Mouse (Mus musculus) stomach, embryonic 14.5 days (tissue): ENCODE data around the gene Rnaseh2a. TPM values are rescaled to one million over a fixed set of nuclear protein-coding genes. Genes with fewer than 3 reads are reported as not detected.

Experiments used
- ATAC-seq: fragments of 200-750 bp; cut with Nextera tagmentation; 2 replicates; pipeline ENCODE4 v1.8.0; 2017; ENCODE audit warnings: low read depth, moderate TSS enrichment; ENCODE audit not compliant: insufficient number of reproducible peaks, insufficient read depth, low FRiP score
- H3K27ac ChIP-seq: fragments of 300-500 bp; sonication (generic); 2 replicates; pipeline ENCODE4 v1.5.1; 2014; ENCODE audit warnings: mild to moderate bottlenecking, low read length, moderate library complexity, mixed read lengths
- H3K27me3 ChIP-seq: fragments of 300-500 bp; sonication (generic); 2 replicates; pipeline ENCODE4 v1.6.1; 2014; ENCODE audit warnings: low read length, control low read depth, mixed read lengths; ENCODE audit not compliant: control insufficient read depth, insufficient read depth
- H3K36me3 ChIP-seq: fragments of 300-500 bp; sonication (generic); 2 replicates; pipeline ENCODE4 v1.6.1; 2014; ENCODE audit warnings: mild to moderate bottlenecking, control low read depth, low read length, moderate library complexity, mixed read lengths; ENCODE audit not compliant: control insufficient read depth, insufficient read depth
- H3K4me1 ChIP-seq: fragments of 300-500 bp; sonication (generic); 2 replicates; pipeline ENCODE4 v1.6.1; 2014; ENCODE audit warnings: low read length, control low read depth, mixed read lengths; ENCODE audit not compliant: control insufficient read depth, insufficient read depth
- H3K4me2 ChIP-seq: fragments of 300-500 bp; sonication (generic); replicated peaks from 2 replicates; pipeline ENCODE4 v1.6.1; 2014; ENCODE audit warnings: low read depth, low read length, control low read depth
- H3K4me3 ChIP-seq: fragments of 300-500 bp; sonication (generic); 2 replicates; pipeline ENCODE4 v1.5.1; 2014; ENCODE audit warnings: low read depth, low read length, control low read depth
- H3K9ac ChIP-seq: fragments of 300-500 bp; sonication (generic); replicated peaks from 2 replicates; pipeline ENCODE4 v1.6.1; 2014; ENCODE audit warnings: low read depth, mild to moderate bottlenecking, control low read depth, low read length, moderate library complexity, mixed read lengths
- H3K9me3 ChIP-seq: fragments of 300-500 bp; sonication (generic); 2 replicates; pipeline ENCODE4 v1.6.1; 2016; ENCODE audit warnings: low read depth, low read length, control low read depth; ENCODE audit not compliant: control insufficient read depth
- WGBS: fragments of 180-500 bp; shearing (Covaris S2); extraction: QIAGEN DNeasy Blood & Tissue Kit; methylation state at CpG from one replicate; pipeline ENCODE4 v1.1.7; 2014; 5-methylcytosine and 5-hydroxymethylcytosine counted together
- polyA plus RNA-seq: library from polyadenylated mRNA; unstranded; fragments of >200 nt; fragmentation: Nextera tagmentation; extraction: Ambion mirVana; gene quantifications from 2 replicates; pipeline ENCODE4 v1.2.1, GENCODE M21; 2014

Gene Rnaseh2a
- 114 and 125 TPM in 2 replicates for polyA plus RNA-seq

DNA sequence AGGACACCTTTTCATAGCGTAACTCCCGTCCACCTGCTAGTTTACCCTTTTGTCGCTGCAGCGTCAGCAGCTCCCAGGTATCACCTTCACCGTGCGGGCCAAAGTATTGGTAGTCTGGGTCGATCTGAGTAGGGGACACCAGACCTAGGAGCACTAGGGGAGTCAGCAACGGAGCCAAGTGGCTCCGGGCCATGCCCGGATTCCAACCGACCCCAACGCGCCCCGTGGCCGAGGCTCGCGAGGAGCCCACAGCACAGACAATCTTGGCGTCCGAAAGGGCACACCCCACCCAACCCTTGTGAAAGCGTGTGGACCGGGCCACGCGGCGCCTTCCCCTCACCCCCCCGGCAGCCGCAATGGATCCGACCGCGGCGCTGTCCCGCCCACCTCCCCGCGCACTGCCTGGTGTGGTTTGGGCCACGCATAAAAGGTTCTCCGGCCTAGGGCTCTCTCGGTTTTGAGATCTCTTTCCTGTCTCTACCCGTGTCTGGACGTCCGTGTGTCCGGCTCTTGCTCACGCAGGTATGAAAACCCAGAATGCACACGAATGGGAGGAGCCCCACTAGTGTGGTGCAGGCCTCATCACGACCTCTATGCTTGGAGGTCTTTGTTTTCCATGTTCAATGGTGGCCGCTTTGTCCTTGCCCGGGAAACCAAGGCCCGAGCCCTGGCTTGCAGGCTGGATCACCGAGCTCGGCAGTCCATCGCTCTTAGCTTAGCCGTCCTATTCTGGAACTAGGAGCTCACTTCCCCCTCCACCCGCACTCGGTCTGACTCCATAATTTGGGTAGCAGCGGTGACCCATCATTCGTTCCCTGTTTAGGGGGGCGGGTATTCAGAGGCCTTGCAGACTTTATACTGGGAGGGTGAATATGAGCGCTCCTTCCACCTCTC, at the start of gene Rnaseh2a, which contains the start of the genes Gm49661 and Prdx2:
Gene Rnaseh2a, minus strand, starts transcription at position 527 of the 894 bp plus-strand sequence.
Gene Gm49661, minus strand, starts transcription at position 193 of the 894 bp plus-strand sequence.
Gene Prdx2, plus strand, starts transcription at position 347 of the 894 bp plus-strand sequence.
- peaks cover 25% of the 10 kb centered on the region for H3K4me1 ChIP-seq
- under 1% methylated on average over 56 of the region's 56 CpGs for WGBS

DNA sequence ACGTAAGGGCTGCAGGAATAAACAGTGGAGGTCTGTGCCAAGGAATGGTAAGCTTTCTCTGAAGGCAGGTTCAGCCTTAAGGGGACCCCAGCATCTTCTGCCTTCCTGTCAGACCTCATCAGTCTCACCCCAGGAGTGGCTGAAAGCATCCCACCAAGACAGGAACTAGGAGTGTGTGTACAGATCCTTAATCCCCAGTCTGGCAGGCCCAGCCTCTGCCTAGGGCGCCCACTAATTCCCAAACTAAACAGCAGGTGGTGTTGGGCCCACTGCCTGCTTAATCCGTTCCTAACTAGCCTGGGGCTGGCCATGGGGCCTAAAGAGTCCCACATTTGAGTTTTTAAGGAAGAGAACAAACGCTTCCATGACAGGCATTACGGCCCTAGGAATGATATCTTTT, 47.6 kb upstream of the Rnaseh2a start:
- Histone ChIP-seq H3K9ac (no peak overlapping the region), H3K4me3 (no peak overlapping the region), H3K4me2 (no peak overlapping the region), H3K27ac (peak overlapping the region; percentile 33; the same call in 1 of the 2 replicates), H3K27me3 (0 out of 2 replicates have a peak, but pooled peaks cover 3% of the 10 kb centered on the region), H3K36me3 (peaks cover 36% of the 10 kb centered on the region), H3K4me1 (peaks cover 4% of the 10 kb centered on the region; the same call in 1 of the 2 replicates), H3K9me3 (no peaks in the 10 kb centered on the region)
- no peak for ATAC-seq
- 49% methylated on average over 5 of the region's 5 CpGs for WGBS

More for the DNA sequence above, at the start of gene Rnaseh2a, which contains the start of the genes Gm49661 and Prdx2:
- peak within 1 kb of the TSS; percentile 83 for H3K27ac ChIP-seq
- ATAC-seq, result peak; percentile 78
- H3K9me3 ChIP-seq, result no peaks in the 10 kb centered on the region
- no peaks in the 10 kb centered on the region for H3K27me3 ChIP-seq
- peak within 1 kb of the TSS; percentile 67 for H3K9ac ChIP-seq
- H3K36me3 ChIP-seq, result peaks cover 30% of the 10 kb centered on the region
- peak within 1 kb of the TSS; percentile 83 for H3K4me2 ChIP-seq
- H3K4me3 ChIP-seq, result peak within 1 kb of the TSS; percentile 51

DNA sequence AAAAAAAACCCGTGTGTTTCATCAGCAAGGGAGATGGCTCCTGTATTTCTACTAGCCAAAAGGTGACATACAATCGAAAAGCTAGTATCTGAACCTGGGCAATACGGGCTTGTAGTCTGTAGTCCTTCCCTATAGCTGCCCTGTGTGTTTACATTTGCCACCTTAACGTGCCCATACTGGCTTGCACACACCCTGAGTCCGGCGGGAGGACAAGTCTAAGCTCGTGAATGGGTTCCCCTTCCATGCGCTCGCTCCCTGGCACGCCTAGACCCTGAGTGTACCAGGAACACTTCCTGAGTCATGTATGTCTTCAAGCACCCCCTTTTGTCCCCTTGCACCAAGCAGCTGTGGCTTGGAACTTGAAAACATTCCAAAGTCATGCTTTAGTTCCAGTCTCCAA, 47.2 kb upstream of the Rnaseh2a start:
- Histone ChIP-seq H3K36me3 (peaks cover 31% of the 10 kb centered on the region), H3K4me3 (no peak overlapping the region), H3K4me1 (peaks cover 4% of the 10 kb centered on the region; the same call in 1 of the 2 replicates), H3K27me3 (0 out of 2 replicates have a peak, but pooled peaks cover 4% of the 10 kb centered on the region), H3K9me3 (no peaks in the 10 kb centered on the region), H3K27ac (0 out of 2 replicates have a peak overlapping the region, but pooled peaks have one; percentile 33), H3K9ac (no peak overlapping the region), H3K4me2 (no peak overlapping the region)
- WGBS, result 55% methylated on average over 10 of the region's 10 CpGs
- no peak for ATAC-seq

DNA sequence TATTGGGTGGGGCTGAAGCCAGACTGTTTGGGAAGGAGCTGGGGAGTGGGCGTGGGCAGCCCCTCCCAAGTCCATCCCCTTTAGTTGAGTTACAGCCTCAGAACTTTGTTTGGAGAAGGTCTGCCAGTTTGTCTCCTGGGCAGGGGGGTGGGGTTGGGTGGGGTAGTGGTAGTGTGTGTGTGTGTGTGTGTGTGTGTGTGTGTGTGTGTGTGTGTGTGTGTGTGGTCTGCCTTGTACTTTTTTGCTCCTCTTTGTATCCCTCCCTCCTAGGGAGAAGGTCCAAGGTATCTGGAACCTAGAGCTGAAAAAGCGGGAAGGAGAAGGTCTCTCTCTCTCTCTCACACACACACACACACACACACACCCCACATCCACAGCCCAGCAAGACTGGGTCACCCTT, 44.9 kb upstream of the Rnaseh2a start, which contains the start of gene Best2:
Gene Best2, minus strand, starts transcription at position 101 of the 400 bp plus-strand sequence.
- ATAC-seq, result no peak
- 46% methylated on average over 2 of the region's 2 CpGs for WGBS

DNA sequence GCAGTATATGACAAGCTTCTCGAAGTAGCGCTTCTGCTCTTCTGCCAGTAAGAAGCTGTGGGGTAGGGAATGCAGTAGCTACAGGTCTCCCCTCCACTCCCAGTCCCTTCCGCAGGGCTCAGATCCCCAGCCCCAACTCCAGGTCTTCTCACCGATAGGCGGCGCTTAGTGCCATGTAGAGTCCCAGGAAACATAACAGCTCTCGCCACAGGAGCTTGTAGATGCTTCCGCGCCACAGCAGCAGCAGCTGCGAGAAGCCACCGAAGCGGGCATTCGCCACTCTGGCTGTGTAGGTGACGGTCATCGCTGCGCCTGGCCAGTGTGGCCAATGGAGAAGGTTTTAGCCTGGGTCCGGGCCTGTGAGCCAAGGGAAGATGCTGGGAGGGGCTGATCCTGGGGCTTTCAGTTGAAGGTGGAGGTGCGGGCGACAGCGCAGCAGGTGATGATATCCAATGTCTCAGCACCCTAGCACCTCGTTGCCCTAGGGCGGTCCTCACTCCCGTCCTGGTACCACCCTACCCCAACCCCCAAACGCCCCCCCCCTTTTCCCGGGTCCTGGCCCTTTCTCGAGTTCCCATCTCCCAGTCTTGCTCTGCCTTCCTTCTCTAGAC, 43.8 kb upstream of the Rnaseh2a start:
- Histone ChIP-seq H3K4me1 (peaks cover 4% of the 10 kb centered on the region; the same call in 1 of the 2 replicates), H3K9ac (no peak overlapping the region; the same call in 1 of the 2 replicates), H3K27me3 (peaks cover 20% of the 10 kb centered on the region), H3K4me3 (peak overlapping the region; percentile 12; the same call in 1 of the 2 replicates), H3K36me3 (peaks cover 3% of the 10 kb centered on the region), H3K9me3 (no peaks in the 10 kb centered on the region), H3K4me2 (peak overlapping the region; percentile 47), H3K27ac (no peak overlapping the region)
- 5% methylated on average over 26 of the region's 26 CpGs for WGBS
- peak; percentile 64 for ATAC-seq

More for the DNA sequence above, 44.9 kb upstream of the Rnaseh2a start, which contains the start of gene Best2:
- Histone ChIP-seq H3K27ac (no peak within 1 kb of the TSS), H3K4me2 (peak within 1 kb of the TSS; percentile 47), H3K4me3 (peak within 1 kb of the TSS; percentile 12; the same call in 1 of the 2 replicates), H3K36me3 (peaks cover 14% of the 10 kb centered on the region), H3K9ac (no peak within 1 kb of the TSS; the same call in 1 of the 2 replicates), H3K9me3 (no peaks in the 10 kb centered on the region), H3K4me1 (peaks cover 4% of the 10 kb centered on the region; the same call in 1 of the 2 replicates), H3K27me3 (peaks cover 15% of the 10 kb centered on the region)

DNA sequence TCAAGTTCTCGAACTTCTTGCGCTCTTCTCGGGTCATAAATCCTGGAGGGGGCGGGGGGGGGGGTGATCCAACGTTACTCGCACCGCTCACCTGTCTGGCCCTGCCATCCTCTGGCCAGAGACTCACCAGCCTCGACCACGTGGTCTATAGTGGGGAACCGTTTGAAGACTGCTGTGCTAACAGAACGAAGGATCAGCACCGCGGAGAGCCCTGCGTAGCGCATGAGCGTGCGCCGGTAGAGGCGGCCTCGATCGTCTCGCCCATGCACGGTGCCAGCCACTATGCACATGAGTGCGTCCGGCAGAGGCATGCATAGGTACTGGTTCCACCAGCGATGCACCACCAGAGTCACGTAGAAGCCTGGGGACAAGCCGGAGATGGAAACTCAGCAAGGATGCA, 41.7 kb upstream of the Rnaseh2a start:
- Histone ChIP-seq H3K4me2 (no peak overlapping the region), H3K9ac (no peak overlapping the region), H3K4me1 (peaks cover 4% of the 10 kb centered on the region; the same call in 1 of the 2 replicates), H3K27me3 (peaks cover 22% of the 10 kb centered on the region), H3K9me3 (no peaks in the 10 kb centered on the region), H3K27ac (no peak overlapping the region), H3K36me3 (no peaks in the 10 kb centered on the region), H3K4me3 (no peak overlapping the region)
- WGBS, result 12% methylated on average over 28 of the region's 28 CpGs
- ATAC-seq, result no peak

DNA sequence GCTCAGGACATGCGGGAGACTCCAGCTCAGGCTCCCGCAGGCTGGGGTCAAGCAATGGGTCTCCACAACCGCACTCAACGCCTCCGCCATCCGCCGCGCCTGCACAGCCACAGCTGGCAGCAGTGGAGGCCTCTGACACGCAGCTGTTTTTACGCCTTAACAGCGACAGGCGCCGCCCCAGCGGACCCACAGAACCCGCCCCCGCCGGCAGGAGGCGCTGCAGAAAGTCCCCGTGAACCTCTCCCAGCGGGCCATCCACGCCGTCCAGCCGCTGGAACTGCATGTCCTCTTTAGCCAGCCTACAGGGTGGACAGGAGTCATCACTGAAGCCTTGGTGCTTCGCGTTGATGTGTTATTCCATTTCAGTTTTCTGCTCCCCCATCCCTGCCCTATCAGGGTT, 38.1 kb upstream of the Rnaseh2a start:
- no peak for ATAC-seq
- Histone ChIP-seq H3K4me1 (no peaks in the 10 kb centered on the region), H3K27me3 (peaks cover 18% of the 10 kb centered on the region), H3K9ac (no peak overlapping the region), H3K4me2 (no peak overlapping the region), H3K4me3 (no peak overlapping the region), H3K9me3 (no peaks in the 10 kb centered on the region), H3K36me3 (no peaks in the 10 kb centered on the region), H3K27ac (no peak overlapping the region)
- WGBS, result 19% methylated on average over 25 of the region's 25 CpGs
